Mouse (Mus musculus) liver, embryonic 18 days (tissue): Measurements from ENCODE around the gene H1fx. TPM values are rescaled to one million over a fixed set of nuclear protein-coding genes. Genes with fewer than 3 reads are reported as not detected.

Experiments
- polyA plus RNA-seq: library from polyadenylated mRNA; depleted of rRNA; stranded (reverse); fragments of >200 nt; gene quantifications from 2 replicates; pipeline ENCODE4 v1.2.3, GENCODE M21; 2012; rRNA removed

Gene H1fx
- 4.0 and 6.2 TPM in 2 replicates for polyA plus RNA-seq

GRCm38 (mm10) chr6:87981547-87982256, at the start of gene H1fx:
TSS of gene H1fx (minus strand) at chr6:87981637.

Other genes with a start within 250 kb of the H1fx start
- gene Gp9, start 203.6 kb downstream of the H1fx start, polyA plus RNA-seq, result 30.7 and 31.0 TPM in 2 replicates
- gene Rab43, start 169.5 kb downstream of the H1fx start, polyA plus RNA-seq, result 24.1 and 26.3 TPM in 2 replicates
- gene Gm45140, start 145.8 kb downstream of the H1fx start, polyA plus RNA-seq, result 1.4 and 1.5 TPM in 2 replicates
- gene Isy1, start 142.8 kb downstream of the H1fx start, polyA plus RNA-seq, result 13.2 and 15.8 TPM in 2 replicates
- gene Cnbp, start 130.5 kb downstream of the H1fx start, polyA plus RNA-seq, result 216 and 217 TPM in 2 replicates
- gene Copg1, start 93.8 kb downstream of the H1fx start, polyA plus RNA-seq, result 24.7 and 24.8 TPM in 2 replicates
- gene Hmces, start 67.7 kb downstream of the H1fx start, polyA plus RNA-seq, result 11.4 and 12.7 TPM in 2 replicates
- gene Rab7, start 63.6 kb upstream of the H1fx start, polyA plus RNA-seq, result 119 and 132 TPM in 2 replicates
- 114 and 127 TPM in 2 replicates for gene Rpn1, start 102.8 kb upstream of the H1fx start, polyA plus RNA-seq
- gene Gata2, start 212.3 kb upstream of the H1fx start, polyA plus RNA-seq, result 1.5 and 2.5 TPM in 2 replicates
- not detected in 2 replicates for gene Dnajb8, start 240.6 kb upstream of the H1fx start, polyA plus RNA-seq